Mouse (Mus musculus) left cerebral cortex, postnatal 25 days (tissue): ENCODE results near the gene Il16. TPM values are rescaled to one million over a fixed set of nuclear protein-coding genes. Genes with fewer than 3 reads are reported as not detected.

Source experiments
- DNase-seq, 2 experiments: peaks; one replicate each; pipeline ENCODE4 v3.0.0; 2022; ENCODE audit warnings: low spot score in 2 of 2, mixed read lengths in 1 of 2
- intact Hi-C: fragments of 180-260 bp; cut with DNase I; formaldehyde crosslinking; loops from one replicate; pipeline ENCODE4 v1.15.1; 2025
- total RNA-seq, 2 experiments: library from RNA; stranded (reverse); gene quantifications; 2 replicates each; pipeline ENCODE4 v1.2.3; 2021

Gene Il16
- total RNA-seq, 2 experiments from 2014 or later, result 1.9 to 2.7 TPM

DNA sequence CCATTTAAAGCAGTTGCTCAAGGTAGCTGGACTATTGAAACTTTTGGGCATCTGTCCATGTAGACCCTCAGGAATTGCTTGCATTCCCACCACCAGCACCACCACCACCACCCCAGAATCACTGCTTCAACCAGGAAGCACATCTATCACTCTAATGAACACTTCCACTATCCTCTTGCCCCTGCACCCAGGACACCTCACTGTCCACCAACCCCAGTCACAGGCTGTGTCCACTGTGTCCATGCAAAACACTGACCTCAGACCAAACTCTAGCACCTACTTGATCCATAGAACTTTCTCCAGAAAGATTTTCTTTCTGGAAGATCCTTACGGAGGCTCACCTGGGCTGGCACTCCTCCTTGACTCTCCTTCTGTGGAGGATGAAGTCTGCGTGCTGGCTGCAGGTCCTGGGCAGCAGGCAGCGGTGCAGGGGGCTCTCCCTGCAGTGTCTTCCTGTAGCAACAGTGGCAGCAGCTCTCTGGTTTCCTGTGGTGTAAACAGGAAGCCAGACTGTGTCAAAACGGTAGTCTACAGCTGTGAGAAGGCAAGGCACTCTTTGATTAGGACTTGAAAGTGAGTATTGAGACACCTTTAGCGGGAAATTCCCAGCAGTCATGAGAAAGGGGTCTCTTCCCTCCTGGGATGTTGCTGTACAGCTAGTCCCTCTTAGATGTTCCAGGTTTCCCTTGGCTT is 90.4 kb downstream of the Il16 start:
- DNase-seq, result no peak
- intact Hi-C loops, result no loop called here

DNA sequence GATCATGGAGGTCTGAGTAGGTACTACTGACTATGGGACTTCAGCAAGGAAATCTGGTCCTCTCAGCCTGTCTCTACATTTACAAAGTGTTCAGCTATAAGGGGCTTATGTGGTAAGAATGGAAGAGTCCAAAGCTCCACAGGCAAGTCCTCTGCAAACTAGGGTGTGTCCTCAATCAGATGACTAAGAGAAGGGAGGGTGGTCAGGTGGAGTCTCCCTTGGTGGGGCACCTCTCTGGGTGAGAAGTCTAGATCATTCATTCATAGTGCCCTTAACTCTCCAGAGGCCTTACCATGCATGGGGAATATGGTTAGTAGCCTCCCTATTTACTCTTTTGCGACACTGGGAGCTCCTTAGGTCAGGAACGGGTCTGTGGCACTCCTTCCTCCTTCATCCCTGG is 91.3 kb downstream of the Il16 start:
- intact Hi-C loops, result no loop called here
- DNase-seq, result no peak

DNA sequence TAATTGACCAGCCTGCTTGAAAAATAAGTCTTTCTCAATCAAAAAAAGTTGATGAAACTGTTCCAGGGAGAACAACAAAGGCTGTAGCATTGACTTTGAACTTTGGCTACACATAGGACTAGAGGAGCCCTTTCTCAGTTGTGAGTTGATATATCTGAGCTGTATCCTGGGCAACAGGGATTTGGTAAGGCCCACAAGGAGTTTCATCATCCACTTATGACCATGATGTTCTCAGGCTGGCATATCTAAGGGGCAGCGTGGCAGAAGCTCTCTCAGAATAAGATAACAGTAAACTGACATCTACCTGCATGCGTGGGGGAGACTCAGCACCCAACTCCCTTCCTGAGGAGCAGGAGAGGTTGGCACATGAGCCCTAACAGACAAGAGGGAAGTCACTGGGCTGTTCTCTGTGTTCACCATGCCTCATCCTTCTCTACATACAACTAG is 91.9 kb downstream of the Il16 start:
- DNase-seq, result no peak
- intact Hi-C loops, result no loop called here

DNA sequence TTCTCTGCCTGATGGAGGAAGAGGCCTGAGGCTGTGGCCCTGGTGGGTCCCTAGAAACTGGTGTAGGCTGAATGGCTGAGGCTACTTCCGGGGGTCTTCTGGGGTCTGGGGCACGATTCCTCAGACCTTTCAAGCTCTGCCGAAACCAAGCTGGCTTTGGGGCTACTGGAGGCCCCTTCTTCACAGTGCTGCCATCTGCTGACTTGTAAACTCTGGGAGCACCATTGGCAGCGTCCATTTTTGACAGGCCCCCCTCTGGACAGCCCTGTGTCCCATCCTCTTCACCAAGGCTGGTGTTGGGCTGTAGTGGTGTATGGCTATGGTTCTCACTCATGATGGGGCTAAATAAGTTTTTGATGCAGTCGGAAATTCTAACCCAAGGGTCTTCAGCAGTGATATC is 93.0 kb downstream of the Il16 start:
- DNase-seq, result no peak
- intact Hi-C loops, result no loop called here

DNA sequence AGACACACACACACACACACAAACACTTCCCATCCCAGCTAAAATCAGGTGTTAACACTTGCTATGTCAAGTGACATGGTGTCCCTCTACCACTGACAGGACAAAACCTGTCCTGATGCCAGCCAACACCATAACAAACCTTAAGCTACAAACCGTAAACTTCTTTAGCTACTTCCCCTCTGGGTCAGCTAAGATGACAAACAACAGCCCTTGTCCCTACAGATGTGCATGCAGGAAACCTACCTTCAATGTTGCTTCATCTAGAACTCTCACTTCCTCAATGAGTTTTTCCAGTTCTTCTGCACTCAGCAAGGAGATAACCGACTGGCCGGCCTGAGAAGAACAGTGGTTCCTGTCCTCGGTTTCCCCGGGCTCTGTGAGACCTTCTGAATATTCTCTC is 94.9 kb downstream of the Il16 start:
- intact Hi-C loops, result no loop called here
- DNase-seq, result no peak

GRCm38 (mm10) chr7:83648807-83649206 is 96.7 kb downstream of the Il16 start:
- DNase-seq, result peak; percentile 20 to 65
- intact Hi-C loops, result no loop called here

- intact Hi-C loops, result no loop called here
- no peak for DNase-seq
Measured at GRCm38 (mm10) chr7:83645476-83645875, 100.0 kb downstream of the Il16 start.

GRCm38 (mm10) chr7:83644761-83645160 is 100.8 kb downstream of the Il16 start:
- intact Hi-C loops, result no loop called here
- DNase-seq, result no peak

DNA sequence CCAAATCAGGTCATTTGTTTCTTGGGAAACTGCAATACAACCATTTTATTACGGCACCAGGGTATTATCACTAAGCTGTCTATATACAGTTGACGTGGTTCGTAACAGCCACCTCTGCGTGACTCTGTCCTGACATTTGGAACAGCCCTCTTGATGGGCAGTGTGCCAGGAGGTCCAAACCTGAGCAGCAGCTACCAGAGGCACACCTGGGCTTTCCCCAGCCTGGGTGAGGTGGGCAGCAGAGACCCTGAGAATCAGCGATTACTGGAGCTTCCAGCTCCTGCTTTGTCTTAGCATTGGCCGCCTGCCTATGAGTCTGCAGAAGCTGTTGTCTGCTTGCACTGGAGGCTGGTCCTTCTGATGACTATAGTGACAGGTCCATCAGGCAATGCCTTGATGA is 101.9 kb downstream of the Il16 start:
- DNase-seq, result no peak
- intact Hi-C loops, result no loop called here

GRCm38 (mm10) chr7:83641163-83641562 is 104.4 kb downstream of the Il16 start:
- intact Hi-C loops, result no loop called here
- no peak for DNase-seq

DNA sequence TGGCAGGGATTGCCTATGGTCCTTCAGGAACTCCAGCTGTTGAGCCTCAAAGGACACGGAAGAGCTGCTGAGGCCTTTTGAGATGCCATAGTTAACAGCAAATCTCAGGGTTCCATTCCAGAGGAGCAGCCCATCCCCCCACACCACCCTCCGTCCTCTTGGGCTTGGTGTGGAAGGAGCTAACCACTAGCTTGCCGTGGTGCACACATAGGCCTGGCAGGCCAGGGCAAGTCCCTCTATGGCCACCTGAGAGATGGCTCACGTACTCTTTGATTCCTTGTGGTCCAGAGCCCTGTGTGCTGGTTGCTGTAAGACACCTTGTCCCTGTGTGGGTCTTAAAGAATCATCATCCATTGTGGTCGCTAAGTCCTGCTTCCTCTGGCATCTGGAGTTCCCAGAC is 104.9 kb downstream of the Il16 start:
- DNase-seq, result no peak
- intact Hi-C loops, result no loop called here

GRCm38 (mm10) chr7:83639084-83639483 is 106.4 kb downstream of the Il16 start:
- intact Hi-C loops, result no loop called here
- DNase-seq, result no peak

DNA sequence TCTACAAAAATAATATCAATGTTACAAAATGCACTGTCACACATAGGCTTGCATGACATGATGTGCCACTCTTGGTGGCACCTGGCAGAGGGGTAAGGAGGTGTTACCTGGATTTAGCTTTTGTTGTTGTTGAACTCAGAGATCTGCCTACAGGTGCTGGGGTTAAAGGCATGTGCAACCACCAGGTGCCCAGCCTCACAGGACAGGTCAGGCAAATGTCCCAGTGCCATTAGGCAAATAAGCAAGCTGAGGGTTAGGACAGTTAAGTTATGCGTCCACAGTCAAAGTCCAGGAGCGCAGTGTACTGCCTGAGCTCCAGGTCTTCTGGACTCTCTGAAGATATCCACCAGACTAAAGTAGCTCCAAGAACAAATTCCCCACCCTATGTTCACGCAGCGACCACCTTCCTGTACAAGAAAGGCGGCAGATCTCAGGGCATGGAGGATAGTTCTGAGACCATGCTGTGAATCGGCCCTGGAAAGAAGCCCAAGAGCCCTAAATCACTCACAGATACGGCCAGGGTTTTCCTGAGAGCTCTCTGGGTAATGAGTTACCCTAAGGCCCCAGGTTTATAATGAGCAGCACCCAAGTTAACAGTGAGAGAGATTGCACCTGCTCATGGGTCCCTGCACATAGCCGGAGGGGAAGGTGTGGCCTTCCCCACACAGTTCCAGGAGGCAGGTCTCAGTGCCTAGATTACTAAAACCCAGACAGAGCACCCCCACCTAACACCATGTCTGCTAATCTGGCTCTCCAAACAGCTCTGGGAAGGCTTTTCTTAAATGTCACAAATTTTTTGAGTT is 107.5 kb downstream of the Il16 start:
- no peak for DNase-seq
- intact Hi-C loops, result no loop called here

DNA sequence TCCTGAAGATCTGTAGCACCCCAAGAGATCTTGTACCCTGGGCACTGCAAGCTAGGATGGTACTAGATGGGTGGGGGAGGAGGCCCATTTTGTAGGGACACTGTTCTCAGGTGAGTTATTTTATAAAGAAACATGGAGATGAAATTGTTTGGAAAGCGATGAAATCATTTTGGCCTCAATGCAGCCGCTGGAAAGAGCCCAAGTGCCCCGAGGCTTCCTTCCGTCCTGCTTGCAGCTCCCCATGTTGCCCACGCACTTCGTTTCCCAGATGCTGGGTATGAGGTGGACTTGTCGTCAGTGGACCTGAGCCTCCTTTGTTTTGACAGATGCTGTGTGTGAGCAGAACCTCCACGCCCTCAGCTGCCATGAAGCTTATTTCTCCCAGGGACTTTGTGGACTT is 109.1 kb downstream of the Il16 start:
- intact Hi-C loops, result no loop called here
- DNase-seq, result no peak

- no peak for DNase-seq
- intact Hi-C loops, result no loop called here
Measured at GRCm38 (mm10) chr7:83635726-83636125, 109.8 kb downstream of the Il16 start.

- no peak for DNase-seq
- intact Hi-C loops, result no loop called here
Measured at GRCm38 (mm10) chr7:83633856-83634255, 111.7 kb downstream of the Il16 start.

- intact Hi-C loops, result no loop called here
- DNase-seq, result no peak
Measured at GRCm38 (mm10) chr7:83632682-83633120, 112.8 kb downstream of the Il16 start.

DNA sequence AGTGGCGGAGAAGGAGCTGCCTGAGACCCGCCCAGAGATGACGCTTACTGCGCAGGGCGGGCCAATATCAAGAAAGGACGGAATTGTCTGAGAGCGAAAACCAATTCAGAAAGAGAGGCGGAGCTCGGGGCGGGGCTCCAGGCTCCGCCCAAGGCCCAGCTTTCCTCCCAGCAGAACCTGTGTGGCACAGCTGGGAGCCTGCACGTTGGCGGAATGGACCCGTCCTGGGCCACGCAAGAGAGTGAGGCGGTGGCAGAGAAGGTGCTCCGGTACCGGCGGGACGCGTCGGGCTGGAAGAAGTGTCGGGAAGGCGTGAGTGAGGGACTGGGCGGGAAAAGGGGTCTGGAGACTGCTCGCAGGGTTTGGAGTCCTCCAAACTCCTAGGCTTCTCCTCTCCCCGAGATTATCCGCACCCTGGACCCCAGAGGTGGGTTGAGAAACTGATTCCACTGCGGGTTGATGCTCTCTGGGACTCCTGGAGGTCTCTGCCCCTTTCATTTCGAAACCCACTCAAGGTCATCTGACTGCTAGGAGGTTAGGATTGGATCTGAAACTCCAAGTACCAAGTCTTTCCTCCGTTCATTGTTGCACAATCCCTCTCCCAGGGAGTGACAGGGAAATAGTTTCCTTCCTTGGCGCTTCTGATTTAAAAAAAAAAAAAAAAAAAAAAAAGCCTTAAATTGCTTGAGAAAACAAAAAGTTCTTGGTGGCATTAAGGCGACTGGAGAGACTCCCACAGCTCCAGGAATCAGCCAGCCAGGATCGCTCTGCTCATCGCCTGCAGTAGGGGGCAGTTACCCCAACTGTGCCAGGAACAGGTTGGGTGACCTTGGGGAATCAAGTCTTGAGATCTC is 113.5 kb downstream of the Il16 start, which contains the start of gene Stard5:
TSS of gene Stard5 (plus strand) at position 132 of the 854 bp plus-strand sequence.
- peak; percentile 83 to 94 for DNase-seq
- intact Hi-C loops, result loop anchor here (1.0 kb wide), 1 partner anchor 64 kb away; no protein-coding TSS in a partner anchor

DNA sequence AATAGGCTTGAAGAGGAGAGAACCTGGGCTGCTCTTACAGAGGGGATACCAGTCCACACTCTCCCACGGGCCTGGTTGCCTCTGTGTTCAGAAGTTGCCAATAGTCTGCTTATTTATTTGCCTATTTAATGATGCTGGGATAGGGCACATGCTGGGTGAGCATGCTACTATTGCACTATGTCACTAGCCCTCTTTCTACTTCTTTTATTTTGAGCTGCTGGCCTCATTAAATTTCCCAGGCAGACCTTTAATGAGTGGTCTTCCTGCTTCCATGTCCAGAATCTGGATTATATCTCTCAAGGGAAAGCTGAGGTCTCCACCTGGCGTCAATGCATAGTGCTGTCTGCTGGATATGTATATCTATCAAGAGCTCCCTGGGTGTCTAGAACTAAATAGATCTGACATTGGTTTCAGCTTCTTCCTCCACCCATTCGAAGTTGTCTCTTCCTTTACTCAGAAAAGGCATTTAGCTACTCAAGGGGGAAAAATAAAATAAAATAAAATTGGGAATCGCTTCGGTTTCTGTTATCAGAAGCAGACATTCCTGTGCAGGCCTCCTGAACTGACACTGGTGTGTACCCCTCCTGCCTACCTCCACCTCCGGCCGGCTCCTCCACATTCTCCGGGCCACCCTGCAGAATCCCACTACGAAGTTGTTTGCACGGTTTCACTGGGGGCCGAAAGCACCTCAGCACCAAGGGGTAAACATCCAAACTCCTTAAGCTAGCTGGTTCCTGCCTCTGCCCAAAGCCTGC is 114.3 kb downstream of the Il16 start:
- DNase-seq, result peak in 1 of 2 experiments; percentile 37
- intact Hi-C loops, result loop anchor here (1.0 kb wide), 1 partner anchor 63 kb away; no protein-coding TSS in a partner anchor
